Mouse (Mus musculus) kidney, embryonic 16.5 days (tissue): Measurements from ENCODE around the gene Parva. TPM values are rescaled to one million over a fixed set of nuclear protein-coding genes. Genes with fewer than 3 reads are reported as not detected.
A peak's percentile ranks its signal among the peaks of the same experiment; 100 is the strongest.

Source experiments
- ATAC-seq: fragments of 200-750 bp; cut with Nextera tagmentation; 2 replicates; pipeline ENCODE4 v1.8.0; 2017; ENCODE audit warnings: moderate TSS enrichment; ENCODE audit not compliant: low FRiP score, low TSS enrichment
- H3K27ac ChIP-seq: fragments of 300-500 bp; sonication (generic); 2 replicates; pipeline ENCODE4 v1.5.1; 2014; ENCODE audit warnings: low read length
- H3K27me3 ChIP-seq: fragments of 300-500 bp; sonication (generic); 2 replicates; pipeline ENCODE4 v1.6.1; 2014; ENCODE audit warnings: low read length, control low read depth, mixed read lengths; ENCODE audit not compliant: insufficient read depth
- H3K36me3 ChIP-seq: fragments of 300-500 bp; sonication (generic); 2 replicates; pipeline ENCODE4 v1.6.1; 2014; ENCODE audit warnings: low read length, control low read depth, mixed read lengths; ENCODE audit not compliant: insufficient read depth
- H3K4me1 ChIP-seq: fragments of 300-500 bp; sonication (generic); 2 replicates; pipeline ENCODE4 v1.6.1; 2014; ENCODE audit warnings: low read length, control low read depth, mixed read lengths; ENCODE audit not compliant: insufficient read depth
- H3K4me2 ChIP-seq: fragments of 300-500 bp; sonication (generic); replicated peaks from 2 replicates; pipeline ENCODE4 v1.6.1; 2014; ENCODE audit warnings: low read depth, low read length
- H3K4me3 ChIP-seq: fragments of 300-500 bp; sonication (generic); 2 replicates; pipeline ENCODE4 v1.5.1; 2014; ENCODE audit warnings: mild to moderate bottlenecking, low read length
- H3K9ac ChIP-seq: fragments of 300-500 bp; sonication (generic); replicated peaks from 2 replicates; pipeline ENCODE4 v1.6.1; 2014; ENCODE audit warnings: low read length
- H3K9me3 ChIP-seq: fragments of 300-500 bp; sonication (generic); 2 replicates; pipeline ENCODE4 v1.6.1; 2016; ENCODE audit warnings: low read length, control low read depth
- WGBS: fragments of 180-500 bp; shearing (Covaris S2); extraction: QIAGEN DNeasy Blood & Tissue Kit; methylation state at CpG from one replicate; pipeline ENCODE4 v1.1.7; 2014; 5-methylcytosine and 5-hydroxymethylcytosine counted together
- polyA plus RNA-seq: library from polyadenylated mRNA; unstranded; fragments of >200 nt; fragmentation: Nextera tagmentation; extraction: Ambion mirVana; gene quantifications from 2 replicates; pipeline ENCODE4 v1.2.1, GENCODE M21; 2015

The Parva gene
- polyA plus RNA-seq, 1 experiment from 2014 or later, result 120 TPM

GRCm38 (mm10) chr7:112449954-112450700 lies 22.8 kb downstream of the Parva start:
- Histone ChIP-seq H3K4me1 (peaks cover 23% of the 10 kb centered on the region), H3K4me2 (no peak overlapping the region), H3K36me3 (0 out of 2 replicates have a peak, but pooled peaks cover 4% of the 10 kb centered on the region), H3K9ac (no peak overlapping the region), H3K9me3 (no peaks in the 10 kb centered on the region), H3K4me3 (no peak overlapping the region), H3K27me3 (no peaks in the 10 kb centered on the region), H3K27ac (no peak overlapping the region)
- WGBS, result 85% methylated on average over 8 of the region's 8 CpGs
- no peak for ATAC-seq

- Histone ChIP-seq H3K9ac (no peak overlapping the region), H3K36me3 (no peaks in the 10 kb centered on the region), H3K9me3 (no peaks in the 10 kb centered on the region), H3K4me1 (peaks cover 42% of the 10 kb centered on the region), H3K4me3 (no peak overlapping the region), H3K27ac (no peak overlapping the region), H3K4me2 (no peak overlapping the region), H3K27me3 (no peaks in the 10 kb centered on the region)
- 47% methylated on average over 5 of the region's 5 CpGs for WGBS
- ATAC-seq, result no peak
Observed at GRCm38 (mm10) chr7:112452471-112452870, 25.2 kb downstream of the Parva start.

- H3K9ac ChIP-seq, result no peak overlapping the region; the same call in 1 of the 2 replicates
- no peaks in the 10 kb centered on the region for H3K36me3 ChIP-seq
- ATAC-seq, result no peak
- H3K4me1 ChIP-seq, result peaks cover 48% of the 10 kb centered on the region
- H3K4me3 ChIP-seq, result no peak overlapping the region
- H3K27ac ChIP-seq, result peak overlapping the region; percentile 71
- H3K27me3 ChIP-seq, result no peaks in the 10 kb centered on the region
- no peak overlapping the region for H3K4me2 ChIP-seq
- H3K9me3 ChIP-seq, result no peaks in the 10 kb centered on the region
- WGBS, result 24% methylated on average over 3 of the region's 3 CpGs
Observed at GRCm38 (mm10) chr7:112453805-112454214, 26.5 kb downstream of the Parva start.

- Histone ChIP-seq H3K4me2 (no peak overlapping the region), H3K27ac (peak overlapping the region; percentile 71), H3K27me3 (no peaks in the 10 kb centered on the region), H3K9ac (no peak overlapping the region), H3K36me3 (no peaks in the 10 kb centered on the region), H3K9me3 (no peaks in the 10 kb centered on the region), H3K4me3 (no peak overlapping the region), H3K4me1 (peaks cover 50% of the 10 kb centered on the region)
- ATAC-seq, result no peak
- WGBS, result 69% methylated on average over 6 of the region's 6 CpGs
Observed at GRCm38 (mm10) chr7:112454380-112454779, 27.1 kb downstream of the Parva start.

- peaks cover 50% of the 10 kb centered on the region for H3K4me1 ChIP-seq
- no peak overlapping the region for H3K9ac ChIP-seq
- no peak overlapping the region for H3K4me3 ChIP-seq
- no peak for ATAC-seq
- no peaks in the 10 kb centered on the region for H3K36me3 ChIP-seq
- no peak overlapping the region for H3K27ac ChIP-seq
- no peaks in the 10 kb centered on the region for H3K27me3 ChIP-seq
- H3K4me2 ChIP-seq, result no peak overlapping the region
- 74% methylated on average over 2 of the region's 2 CpGs for WGBS
- no peaks in the 10 kb centered on the region for H3K9me3 ChIP-seq
Observed at GRCm38 (mm10) chr7:112454951-112455350, 27.6 kb downstream of the Parva start.

- 81% methylated on average over 5 of the region's 5 CpGs for WGBS
- no peak overlapping the region for H3K4me3 ChIP-seq
- H3K4me2 ChIP-seq, result no peak overlapping the region
- no peak for ATAC-seq
- no peaks in the 10 kb centered on the region for H3K36me3 ChIP-seq
- no peak overlapping the region for H3K9ac ChIP-seq
- no peak overlapping the region for H3K27ac ChIP-seq
- no peaks in the 10 kb centered on the region for H3K27me3 ChIP-seq
- peaks cover 56% of the 10 kb centered on the region for H3K4me1 ChIP-seq
- no peaks in the 10 kb centered on the region for H3K9me3 ChIP-seq
Observed at GRCm38 (mm10) chr7:112455566-112456110, 28.3 kb downstream of the Parva start.

GRCm38 (mm10) chr7:112457373-112457772 lies 30.1 kb downstream of the Parva start:
- no peak overlapping the region for H3K27ac ChIP-seq
- H3K9ac ChIP-seq, result no peak overlapping the region
- H3K9me3 ChIP-seq, result no peaks in the 10 kb centered on the region
- no peak overlapping the region for H3K4me3 ChIP-seq
- no peaks in the 10 kb centered on the region for H3K27me3 ChIP-seq
- H3K4me1 ChIP-seq, result peaks cover 60% of the 10 kb centered on the region
- 88% methylated on average over 4 of the region's 4 CpGs for WGBS
- H3K4me2 ChIP-seq, result no peak overlapping the region
- ATAC-seq, result no peak
- H3K36me3 ChIP-seq, result no peaks in the 10 kb centered on the region

- no peak overlapping the region for H3K27ac ChIP-seq
- no peak overlapping the region for H3K4me3 ChIP-seq
- WGBS, result 91% methylated on average over 4 of the region's 4 CpGs
- H3K27me3 ChIP-seq, result no peaks in the 10 kb centered on the region
- no peak for ATAC-seq
- no peaks in the 10 kb centered on the region for H3K9me3 ChIP-seq
- H3K9ac ChIP-seq, result no peak overlapping the region
- peaks cover 64% of the 10 kb centered on the region for H3K4me1 ChIP-seq
- no peaks in the 10 kb centered on the region for H3K36me3 ChIP-seq
- no peak overlapping the region for H3K4me2 ChIP-seq
Observed at GRCm38 (mm10) chr7:112457920-112458319, 30.6 kb downstream of the Parva start.

GRCm38 (mm10) chr7:112458440-112458839 lies 31.1 kb downstream of the Parva start:
- Histone ChIP-seq H3K9ac (no peak overlapping the region), H3K9me3 (no peaks in the 10 kb centered on the region), H3K4me3 (no peak overlapping the region), H3K4me1 (peaks cover 68% of the 10 kb centered on the region), H3K27me3 (no peaks in the 10 kb centered on the region), H3K4me2 (no peak overlapping the region), H3K27ac (no peak overlapping the region), H3K36me3 (no peaks in the 10 kb centered on the region)
- ATAC-seq, result peak; percentile 13; the same call in 1 of the 2 replicates
- WGBS, result 40% methylated on average over 5 of the region's 5 CpGs

GRCm38 (mm10) chr7:112463074-112463473 lies 35.8 kb downstream of the Parva start:
- no peaks in the 10 kb centered on the region for H3K36me3 ChIP-seq
- H3K27ac ChIP-seq, result peak overlapping the region; percentile 72
- no peak overlapping the region for H3K4me3 ChIP-seq
- 7% methylated on average over 2 of the region's 2 CpGs for WGBS
- ATAC-seq, result no peak
- H3K27me3 ChIP-seq, result no peaks in the 10 kb centered on the region
- H3K9me3 ChIP-seq, result no peaks in the 10 kb centered on the region
- H3K4me2 ChIP-seq, result no peak overlapping the region
- H3K9ac ChIP-seq, result 0 out of 2 replicates have a peak overlapping the region, but pooled peaks have one; percentile 41
- H3K4me1 ChIP-seq, result peaks cover 61% of the 10 kb centered on the region
